Mouse (Mus musculus) kidney, embryonic 15.5 days (tissue): ENCODE data around the gene Ywhae. TPM values are rescaled to one million over a fixed set of nuclear protein-coding genes. Genes with fewer than 3 reads are reported as not detected.
A peak's percentile ranks its signal among the peaks of the same experiment; 100 is the strongest.
"Not testable (repeated sequence)": the region's sequence is repeated elsewhere in the genome, so short reads cannot be mapped to it uniquely, and the experiment has no call there.

Experiments
- ATAC-seq: fragments of 200-750 bp; cut with Nextera tagmentation; replicated peaks from 2 replicates; pipeline ENCODE4 v1.8.0; 2017; ENCODE audit warnings: moderate TSS enrichment; ENCODE audit not compliant: low FRiP score
- H3K27ac ChIP-seq: fragments of 300-500 bp; sonication (generic); 2 replicates; pipeline ENCODE4 v1.5.1; 2015; ENCODE audit warnings: mild to moderate bottlenecking, inconsistent platforms
- H3K27me3 ChIP-seq: fragments of 300-500 bp; sonication (generic); 2 replicates; pipeline ENCODE4 v1.6.1; 2015; ENCODE audit warnings: inconsistent platforms
- H3K36me3 ChIP-seq: fragments of 300-500 bp; sonication (generic); 2 replicates; pipeline ENCODE4 v1.6.1; 2015; ENCODE audit warnings: inconsistent platforms
- H3K4me1 ChIP-seq: fragments of 300-500 bp; sonication (generic); 2 replicates; pipeline ENCODE4 v1.6.1; 2015; ENCODE audit warnings: inconsistent platforms
- H3K4me2 ChIP-seq: fragments of 300-500 bp; sonication (generic); 2 replicates; pipeline ENCODE4 v1.6.1; 2015; ENCODE audit warnings: moderate library complexity, mild to moderate bottlenecking, inconsistent platforms
- H3K4me3 ChIP-seq: fragments of 300-500 bp; sonication (generic); replicated peaks from 2 replicates; pipeline ENCODE4 v1.5.1; 2015; ENCODE audit warnings: mild to moderate bottlenecking, inconsistent platforms
- H3K9ac ChIP-seq: fragments of 300-500 bp; sonication (generic); 2 replicates; pipeline ENCODE4 v1.6.1; 2015; ENCODE audit warnings: mild to moderate bottlenecking, inconsistent platforms
- H3K9me3 ChIP-seq: fragments of 300-500 bp; sonication (generic); replicated peaks from 2 replicates; pipeline ENCODE4 v1.6.1; 2016; ENCODE audit warnings: inconsistent platforms
- WGBS: fragments of 180-500 bp; shearing (Covaris S2); methylation state at CpG from one replicate; pipeline ENCODE4 v1.1.7; 2015; ENCODE audit warnings: mixed read lengths; 5-methylcytosine and 5-hydroxymethylcytosine counted together
- polyA plus RNA-seq: library from polyadenylated mRNA; unstranded; fragments of >200 nt; fragmentation: Nextera tagmentation; extraction: Ambion mirVana; gene quantifications from 2 replicates; pipeline ENCODE4 v1.2.1, GENCODE M21; 2015

The Ywhae gene
- 963 and 1,014 TPM in 2 replicates for polyA plus RNA-seq

- peaks cover 40% of the 10 kb centered on the region for H3K4me1 ChIP-seq
- under 1% methylated on average over 74 of the region's 76 CpGs for WGBS
- peak; percentile 95 for ATAC-seq
- no peaks in the 10 kb centered on the region for H3K27me3 ChIP-seq
- H3K9ac ChIP-seq: peak within 1 kb of the TSS; percentile 99
- no peaks in the 10 kb centered on the region for H3K9me3 ChIP-seq
- peak within 1 kb of the TSS; percentile 82 for H3K4me2 ChIP-seq
- 0 out of 2 replicates have a peak, but pooled peaks cover 4% of the 10 kb centered on the region for H3K36me3 ChIP-seq
- H3K27ac ChIP-seq: peak within 1 kb of the TSS; percentile 98
- peak within 1 kb of the TSS; percentile 93 for H3K4me3 ChIP-seq
Measured at GRCm38 (mm10) chr11:75732434-75733226, at the start of gene Ywhae. TSS of gene Ywhae (plus strand) at chr11:75732869.

- no peak overlapping the region for H3K9ac ChIP-seq
- H3K4me1 ChIP-seq: peaks cover 25% of the 10 kb centered on the region
- H3K4me2 ChIP-seq: no peak overlapping the region
- no peak overlapping the region for H3K27ac ChIP-seq
- H3K27me3 ChIP-seq: no peaks in the 10 kb centered on the region
- WGBS: 92% methylated on average over 5 of the region's 5 CpGs
- peaks cover 40% of the 10 kb centered on the region for H3K36me3 ChIP-seq
- no peak overlapping the region for H3K4me3 ChIP-seq
- H3K9me3 ChIP-seq: no peaks in the 10 kb centered on the region
- ATAC-seq: no peak
Measured at GRCm38 (mm10) chr11:75684462-75684861, 48.2 kb upstream of the Ywhae start.

GRCm38 (mm10) chr11:75684956-75685355 is 47.7 kb upstream of the Ywhae start:
- ATAC-seq: no peak
- WGBS: 72% methylated on average over 2 of the region's 2 CpGs
- Histone ChIP-seq H3K9me3 (no peaks in the 10 kb centered on the region), H3K27me3 (no peaks in the 10 kb centered on the region), H3K36me3 (peaks cover 43% of the 10 kb centered on the region), H3K27ac (no peak overlapping the region), H3K4me1 (peaks cover 25% of the 10 kb centered on the region), H3K4me2 (no peak overlapping the region), H3K4me3 (no peak overlapping the region), H3K9ac (no peak overlapping the region)

- no peak for ATAC-seq
- Histone ChIP-seq H3K4me3 (no peak overlapping the region), H3K4me2 (no peak overlapping the region), H3K4me1 (peaks cover 8% of the 10 kb centered on the region), H3K36me3 (peaks cover 61% of the 10 kb centered on the region), H3K9me3 (no peaks in the 10 kb centered on the region), H3K9ac (no peak overlapping the region), H3K27me3 (no peaks in the 10 kb centered on the region), H3K27ac (peak overlapping the region; percentile 61)
- 53% methylated on average over 2 of the region's 2 CpGs for WGBS
Measured at GRCm38 (mm10) chr11:75687343-75687993, 45.2 kb upstream of the Ywhae start.

- peak overlapping the region; percentile 61 for H3K27ac ChIP-seq
- H3K36me3 ChIP-seq: peaks cover 62% of the 10 kb centered on the region
Measured at GRCm38 (mm10) chr11:75688132-75688531, 44.5 kb upstream of the Ywhae start.

GRCm38 (mm10) chr11:75689977-75690376 is 42.7 kb upstream of the Ywhae start:
- Histone ChIP-seq H3K36me3 (peaks cover 64% of the 10 kb centered on the region), H3K4me1 (peaks cover 8% of the 10 kb centered on the region), H3K4me2 (no peak overlapping the region), H3K9ac (no peak overlapping the region), H3K27ac (no peak overlapping the region), H3K4me3 (no peak overlapping the region), H3K27me3 (no peaks in the 10 kb centered on the region), H3K9me3 (no peaks in the 10 kb centered on the region)
- ATAC-seq: no peak
- 79% methylated on average over 1 of the region's 1 CpGs for WGBS

More at GRCm38 (mm10) chr11:75688132-75688531, 44.5 kb upstream of the Ywhae start:
- Histone ChIP-seq H3K27me3 (no peaks in the 10 kb centered on the region), H3K4me2 (no peak overlapping the region), H3K9me3 (no peaks in the 10 kb centered on the region), H3K4me1 (peaks cover 8% of the 10 kb centered on the region), H3K4me3 (no peak overlapping the region), H3K9ac (no peak overlapping the region)
- ATAC-seq: no peak
- WGBS: 71% methylated on average over 2 of the region's 2 CpGs

- Histone ChIP-seq H3K9ac (no peak overlapping the region), H3K4me2 (no peak overlapping the region), H3K27ac (no peak overlapping the region), H3K4me3 (no peak overlapping the region), H3K27me3 (no peaks in the 10 kb centered on the region), H3K9me3 (no peaks in the 10 kb centered on the region), H3K36me3 (peaks cover 62% of the 10 kb centered on the region), H3K4me1 (peaks cover 8% of the 10 kb centered on the region)
- no peak for ATAC-seq
Measured at GRCm38 (mm10) chr11:75691047-75691446, 41.6 kb upstream of the Ywhae start.

- WGBS: 89% methylated on average over 5 of the region's 5 CpGs
- Histone ChIP-seq H3K27me3 (no peaks in the 10 kb centered on the region), H3K4me3 (no peak overlapping the region), H3K36me3 (peaks cover 85% of the 10 kb centered on the region), H3K4me2 (no peak overlapping the region), H3K9me3 (no peaks in the 10 kb centered on the region), H3K27ac (no peak overlapping the region), H3K4me1 (no peaks in the 10 kb centered on the region), H3K9ac (no peak overlapping the region)
- ATAC-seq: no peak
Measured at GRCm38 (mm10) chr11:75693570-75693969, 39.1 kb upstream of the Ywhae start.

GRCm38 (mm10) chr11:75697464-75697863 is 35.2 kb upstream of the Ywhae start:
- H3K4me1 ChIP-seq, H3K9ac ChIP-seq, ATAC-seq, H3K4me2 ChIP-seq, H3K27ac ChIP-seq, H3K27me3 ChIP-seq, H3K4me3 ChIP-seq, H3K9me3 ChIP-seq: not testable (repeated sequence)
- 86% methylated on average over 3 of the region's 3 CpGs for WGBS
- H3K36me3 ChIP-seq: peaks cover 89% of the 10 kb centered on the region

GRCm38 (mm10) chr11:75700557-75700956 is 32.1 kb upstream of the Ywhae start:
- 95% methylated on average over 5 of the region's 5 CpGs for WGBS
- H3K4me1 ChIP-seq: no peaks in the 10 kb centered on the region
- no peak overlapping the region for H3K27ac ChIP-seq
- H3K9me3 ChIP-seq: no peaks in the 10 kb centered on the region
- peaks cover 89% of the 10 kb centered on the region for H3K36me3 ChIP-seq
- no peak overlapping the region for H3K4me2 ChIP-seq
- H3K9ac ChIP-seq: no peak overlapping the region
- no peaks in the 10 kb centered on the region for H3K27me3 ChIP-seq
- H3K4me3 ChIP-seq: no peak overlapping the region
- ATAC-seq: no peak

- no peaks in the 10 kb centered on the region for H3K9me3 ChIP-seq
- H3K27me3 ChIP-seq: no peaks in the 10 kb centered on the region
- ATAC-seq: no peak
- H3K4me2 ChIP-seq: no peak overlapping the region
- H3K4me3 ChIP-seq: no peak overlapping the region
- peaks cover 91% of the 10 kb centered on the region for H3K36me3 ChIP-seq
- H3K4me1 ChIP-seq: no peaks in the 10 kb centered on the region
- no peak overlapping the region for H3K27ac ChIP-seq
- H3K9ac ChIP-seq: no peak overlapping the region
- WGBS: 87% methylated on average over 6 of the region's 6 CpGs
Measured at GRCm38 (mm10) chr11:75702761-75703160, 29.9 kb upstream of the Ywhae start.

GRCm38 (mm10) chr11:75703748-75704147 is 28.9 kb upstream of the Ywhae start:
- 90% methylated on average over 2 of the region's 2 CpGs for WGBS
- no peaks in the 10 kb centered on the region for H3K27me3 ChIP-seq
- H3K4me2 ChIP-seq: no peak overlapping the region
- H3K9me3 ChIP-seq: no peaks in the 10 kb centered on the region
- no peaks in the 10 kb centered on the region for H3K4me1 ChIP-seq
- H3K4me3 ChIP-seq: no peak overlapping the region
- peaks cover 87% of the 10 kb centered on the region for H3K36me3 ChIP-seq
- ATAC-seq: no peak
- no peak overlapping the region for H3K27ac ChIP-seq
- no peak overlapping the region for H3K9ac ChIP-seq
